Mouse (Mus musculus) neural tube, embryonic 11.5 days (tissue): ENCODE data around the gene Avpr1a. TPM values are rescaled to one million over a fixed set of nuclear protein-coding genes. Genes with fewer than 3 reads are reported as not detected.

Experiments
- ATAC-seq: fragments of 200-750 bp; cut with Nextera tagmentation; 2 replicates; pipeline ENCODE4 v1.8.0; 2017; ENCODE audit warnings: moderate number of reproducible peaks, mild to moderate bottlenecking, moderate TSS enrichment, moderate library complexity; ENCODE audit not compliant: insufficient read depth, low FRiP score, low TSS enrichment
- DNase-seq: peaks from one replicate; pipeline ENCODE4 v3.0.0-alpha.2; 2015; ENCODE audit warnings: low spot score
- H3K27ac ChIP-seq: fragments of 300-500 bp; sonication (generic); 2 replicates; pipeline ENCODE4 v1.5.1; 2014; ENCODE audit warnings: low read depth, mild to moderate bottlenecking, low read length
- H3K27me3 ChIP-seq: fragments of 300-500 bp; sonication (generic); 2 replicates; pipeline ENCODE4 v1.6.1; 2014; ENCODE audit warnings: mild to moderate bottlenecking, low read length, mixed read lengths; ENCODE audit not compliant: control insufficient read depth, insufficient read depth
- H3K36me3 ChIP-seq: fragments of 300-500 bp; sonication (generic); 2 replicates; pipeline ENCODE4 v1.6.1; 2014; ENCODE audit warnings: mild to moderate bottlenecking, low read length, moderate library complexity, mixed read lengths; ENCODE audit not compliant: control insufficient read depth, insufficient read depth
- H3K4me1 ChIP-seq: fragments of 300-500 bp; sonication (generic); 2 replicates; pipeline ENCODE4 v1.6.1; 2014; ENCODE audit warnings: low read length, mixed read lengths; ENCODE audit not compliant: control insufficient read depth, insufficient read depth
- H3K4me2 ChIP-seq: fragments of 300-500 bp; sonication (generic); 2 replicates; pipeline ENCODE4 v1.6.1; 2014; ENCODE audit warnings: low read depth, mild to moderate bottlenecking, moderate library complexity
- H3K4me3 ChIP-seq: fragments of 300-500 bp; sonication (generic); 2 replicates; pipeline ENCODE4 v1.5.1; 2014; ENCODE audit warnings: low read depth, low read length
- H3K9ac ChIP-seq: fragments of 300-500 bp; sonication (generic); 2 replicates; pipeline ENCODE4 v1.6.1; 2014; ENCODE audit warnings: mild to moderate bottlenecking, low read length
- H3K9me3 ChIP-seq: fragments of 300-500 bp; sonication (generic); 2 replicates; pipeline ENCODE4 v1.6.1; 2016; ENCODE audit warnings: low read length; ENCODE audit not compliant: control insufficient read depth
- WGBS: fragments of 180-500 bp; shearing (Covaris S2); extraction: QIAGEN DNeasy Blood & Tissue Kit; methylation state at CpG from one replicate; pipeline ENCODE4 v1.1.7; 2014; 5-methylcytosine and 5-hydroxymethylcytosine counted together
- polyA plus RNA-seq: library from polyadenylated mRNA; unstranded; fragments of >200 nt; fragmentation: Nextera tagmentation; extraction: Ambion mirVana; gene quantifications from 2 replicates; pipeline ENCODE4 v1.2.1, GENCODE M21; 2014

The Avpr1a gene
- polyA plus RNA-seq, 1 experiment from 2014 or later = 0.33 TPM

- no peak for ATAC-seq
- Histone ChIP-seq H3K4me1 (0 out of 2 replicates have a peak, but pooled peaks cover 4% of the 10 kb centered on the region), H3K27me3 (peaks cover 29% of the 10 kb centered on the region), H3K9me3 (no peaks in the 10 kb centered on the region), H3K4me3 (no peak overlapping the region), H3K9ac (no peak overlapping the region), H3K36me3 (no peaks in the 10 kb centered on the region), H3K27ac (no peak overlapping the region), H3K4me2 (peak overlapping the region; percentile 93; the same call in 1 of the 2 replicates)
- DNase-seq = no peak
These were observed 1.6 kb downstream of the Avpr1a start for GRCm38 (mm10) chr10:122449856-122450255.

- DNase-seq (no peak), ATAC-seq (no peak)
- Histone ChIP-seq H3K9ac (no peak overlapping the region), H3K27me3 (peaks cover 19% of the 10 kb centered on the region), H3K4me2 (no peak overlapping the region), H3K36me3 (no peaks in the 10 kb centered on the region), H3K4me3 (no peak overlapping the region), H3K27ac (no peak overlapping the region), H3K4me1 (0 out of 2 replicates have a peak, but pooled peaks cover 4% of the 10 kb centered on the region), H3K9me3 (no peaks in the 10 kb centered on the region)
- 90% methylated on average over 3 of the region's 3 CpGs for WGBS
These were observed 5.2 kb downstream of the Avpr1a start for GRCm38 (mm10) chr10:122453466-122453865.

DNA sequence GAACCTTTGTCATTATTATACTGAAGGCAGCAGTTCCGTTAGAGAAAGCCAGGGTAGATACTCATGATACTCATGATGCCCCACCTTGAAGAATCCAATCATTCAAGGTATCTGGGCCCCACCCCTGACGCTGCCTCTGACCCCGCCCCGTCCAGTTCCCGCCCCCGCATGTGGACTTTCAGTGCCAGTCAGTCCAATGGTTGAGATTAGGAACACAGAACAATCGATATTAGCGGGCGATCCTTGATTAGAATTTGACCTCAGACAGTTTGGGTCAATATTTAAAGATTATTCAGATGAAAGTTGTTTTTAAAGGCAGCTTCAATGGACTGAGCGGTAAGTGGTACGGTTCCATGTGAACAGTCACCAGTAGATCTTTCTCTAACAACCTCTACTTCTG lies 7.5 kb downstream of the Avpr1a start:
- Histone ChIP-seq H3K9ac (no peak overlapping the region), H3K9me3 (no peaks in the 10 kb centered on the region), H3K4me1 (no peaks in the 10 kb centered on the region), H3K4me3 (no peak overlapping the region), H3K4me2 (no peak overlapping the region), H3K27ac (no peak overlapping the region), H3K36me3 (no peaks in the 10 kb centered on the region), H3K27me3 (0 out of 2 replicates have a peak, but pooled peaks cover 2% of the 10 kb centered on the region)
- ATAC-seq (no peak), DNase-seq (no peak)
- 90% methylated on average over 11 of the region's 11 CpGs for WGBS

DNA sequence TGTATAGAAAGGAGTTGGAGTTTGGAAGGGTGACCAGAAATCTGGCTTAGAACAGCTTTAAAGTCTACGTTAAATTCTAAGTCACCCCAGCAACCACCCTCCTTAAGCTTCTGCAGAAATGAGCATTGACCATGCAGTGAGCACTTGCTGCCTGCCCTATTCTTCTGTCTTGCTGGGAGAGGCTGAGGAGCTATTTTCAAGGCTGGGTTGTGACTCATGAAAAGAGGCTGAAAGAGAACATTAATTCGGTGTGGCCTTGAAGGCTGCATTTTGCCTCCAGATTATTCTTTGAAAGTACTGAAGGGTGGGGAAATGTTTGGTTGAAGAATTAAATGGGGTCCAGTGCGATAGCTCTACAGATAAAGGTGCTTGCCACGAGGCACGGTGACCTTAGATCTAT lies 28.5 kb downstream of the Avpr1a start:
- H3K4me2 ChIP-seq = no peak overlapping the region
- H3K9me3 ChIP-seq = no peaks in the 10 kb centered on the region
- no peak overlapping the region for H3K27ac ChIP-seq
- H3K9ac ChIP-seq = no peak overlapping the region
- no peaks in the 10 kb centered on the region for H3K4me1 ChIP-seq
- DNase-seq = no peak
- ATAC-seq = no peak
- no peak overlapping the region for H3K4me3 ChIP-seq
- H3K36me3 ChIP-seq = no peaks in the 10 kb centered on the region
- no peaks in the 10 kb centered on the region for H3K27me3 ChIP-seq
- WGBS = 89% methylated on average over 5 of the region's 5 CpGs

DNA sequence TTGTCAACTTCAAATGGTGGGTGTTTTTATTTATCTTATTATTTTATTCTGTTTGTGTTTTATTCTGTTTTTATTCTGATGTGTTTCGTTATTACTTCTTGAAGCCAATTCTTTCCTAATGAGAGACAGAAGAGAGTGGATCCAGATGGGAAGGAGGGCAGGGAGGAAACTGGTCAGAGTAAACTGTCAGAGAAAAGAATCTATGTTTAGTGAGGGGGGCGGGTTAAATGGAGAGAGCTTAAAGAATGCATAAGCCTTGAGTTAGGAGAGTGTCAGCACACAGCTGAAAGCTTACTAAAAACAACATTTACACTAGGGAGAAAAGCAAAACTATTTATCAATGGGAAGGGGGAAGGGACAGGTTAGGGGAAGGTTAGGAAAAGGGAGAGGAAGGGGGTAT lies 50.3 kb downstream of the Avpr1a start:
- 73% methylated on average over 2 of the region's 2 CpGs for WGBS

DNA sequence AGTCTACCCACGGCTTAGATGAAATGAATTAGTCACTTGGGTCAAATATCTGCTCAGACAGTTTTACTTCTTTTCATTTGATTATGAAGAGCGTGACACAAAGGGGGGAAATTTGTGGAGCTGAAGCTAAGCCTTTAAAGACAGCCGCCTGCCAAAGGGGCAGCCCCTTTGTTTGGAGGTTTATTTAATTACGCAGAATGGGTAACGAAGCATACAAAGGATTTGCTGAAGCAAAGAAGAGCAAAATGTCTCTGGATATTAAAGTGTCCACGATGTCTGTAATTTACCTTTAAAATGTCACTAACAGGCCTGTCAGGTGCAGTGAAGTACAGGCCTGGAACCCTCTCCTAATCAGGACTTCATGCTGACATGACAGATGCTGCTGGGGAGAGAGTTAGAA lies 51.0 kb downstream of the Avpr1a start:
- no peak for ATAC-seq
- Histone ChIP-seq H3K9me3 (no peaks in the 10 kb centered on the region), H3K27me3 (no peaks in the 10 kb centered on the region), H3K4me1 (no peaks in the 10 kb centered on the region), H3K4me3 (no peak overlapping the region), H3K27ac (no peak overlapping the region), H3K9ac (no peak overlapping the region), H3K4me2 (no peak overlapping the region), H3K36me3 (no peaks in the 10 kb centered on the region)
- DNase-seq = no peak
- WGBS = 57% methylated on average over 6 of the region's 6 CpGs

More for the DNA sequence above, 50.3 kb downstream of the Avpr1a start:
- Histone ChIP-seq H3K9me3 (no peaks in the 10 kb centered on the region), H3K4me2 (no peak overlapping the region), H3K27ac (no peak overlapping the region), H3K4me3 (no peak overlapping the region), H3K27me3 (no peaks in the 10 kb centered on the region), H3K9ac (no peak overlapping the region), H3K4me1 (no peaks in the 10 kb centered on the region), H3K36me3 (no peaks in the 10 kb centered on the region)
- ATAC-seq (no peak), DNase-seq (no peak)

Other genes starting within 250 kb of the Avpr1a start
- gene Ppm1h, start 230.3 kb downstream of the Avpr1a start, polyA plus RNA-seq = 13.8 and 15.1 TPM in 2 replicates